Mouse (Mus musculus) hindbrain, embryonic 15.5 days (tissue): Measurements from ENCODE around the gene Vhl. TPM values are rescaled to one million over a fixed set of nuclear protein-coding genes. Genes with fewer than 3 reads are reported as not detected.

Experiments used
- ATAC-seq: fragments of 200-750 bp; cut with Nextera tagmentation; 2 replicates; pipeline ENCODE4 v1.8.0; 2017; ENCODE audit warnings: low read depth, moderate number of reproducible peaks, moderate TSS enrichment; ENCODE audit not compliant: low FRiP score
- H3K27ac ChIP-seq: fragments of 300-500 bp; sonication (generic); replicated peaks from 2 replicates; pipeline ENCODE4 v1.5.1; 2015; ENCODE audit warnings: mild to moderate bottlenecking, inconsistent platforms
- H3K27me3 ChIP-seq: fragments of 300-500 bp; sonication (generic); 2 replicates; pipeline ENCODE4 v1.6.1; 2015; ENCODE audit warnings: control low read depth, inconsistent platforms
- H3K36me3 ChIP-seq: fragments of 300-500 bp; sonication (generic); 2 replicates; pipeline ENCODE4 v1.6.1; 2015; ENCODE audit warnings: control low read depth, inconsistent platforms
- H3K4me1 ChIP-seq: fragments of 300-500 bp; sonication (generic); replicated peaks from 2 replicates; pipeline ENCODE4 v1.6.1; 2015; ENCODE audit warnings: control low read depth, inconsistent platforms
- H3K4me2 ChIP-seq: fragments of 300-500 bp; sonication (generic); 2 replicates; pipeline ENCODE4 v1.6.1; 2015; ENCODE audit warnings: moderate library complexity, mild to moderate bottlenecking, inconsistent platforms
- H3K4me3 ChIP-seq: fragments of 300-500 bp; sonication (generic); 2 replicates; pipeline ENCODE4 v1.5.1; 2015; ENCODE audit warnings: mild to moderate bottlenecking, inconsistent platforms
- H3K9ac ChIP-seq: fragments of 300-500 bp; sonication (generic); 2 replicates; pipeline ENCODE4 v1.6.1; 2015; ENCODE audit warnings: inconsistent platforms
- H3K9me3 ChIP-seq: fragments of 300-500 bp; sonication (generic); 2 replicates; pipeline ENCODE4 v1.6.1; 2016; ENCODE audit warnings: control low read depth, inconsistent platforms
- WGBS: fragments of 180-500 bp; shearing (Covaris S2); methylation state at CpG from one replicate; pipeline ENCODE4 v1.1.7; 2015; 5-methylcytosine and 5-hydroxymethylcytosine counted together
- polyA plus RNA-seq: library from polyadenylated mRNA; unstranded; fragments of >200 nt; fragmentation: Nextera tagmentation; extraction: Ambion mirVana; gene quantifications from 2 replicates; pipeline ENCODE4 v1.2.1, GENCODE M21; 2015

Gene Vhl
- polyA plus RNA-seq, 1 experiment from 2014 or later, result 71.2 TPM

DNA sequence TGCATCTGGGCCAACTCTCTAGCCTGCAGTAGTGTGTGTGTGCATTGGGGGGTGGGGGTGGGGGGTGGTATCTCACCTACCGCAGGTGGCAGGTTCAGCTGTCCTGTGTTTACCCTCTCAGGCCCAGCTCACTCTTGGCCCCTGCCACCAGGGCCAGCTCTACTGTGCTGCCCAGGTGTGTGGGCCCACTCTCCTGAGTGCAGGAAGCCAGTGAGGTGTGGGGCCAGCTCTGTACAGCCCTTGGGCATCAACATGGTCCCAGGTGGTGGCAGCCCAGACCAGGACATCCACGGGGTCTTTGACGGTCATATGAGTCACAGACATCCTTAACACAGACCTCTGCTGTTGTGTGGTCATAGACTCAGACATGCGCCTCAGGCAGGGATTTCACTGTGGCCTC, 9.1 kb downstream of the Vhl start:
- H3K36me3 ChIP-seq, result peaks cover 33% of the 10 kb centered on the region
- 95% methylated on average over 4 of the region's 4 CpGs for WGBS
- H3K4me2 ChIP-seq, result no peak overlapping the region
- no peak for ATAC-seq
- H3K27ac ChIP-seq, result no peak overlapping the region
- no peak overlapping the region for H3K9ac ChIP-seq
- no peak overlapping the region for H3K4me3 ChIP-seq
- no peaks in the 10 kb centered on the region for H3K4me1 ChIP-seq
- no peaks in the 10 kb centered on the region for H3K9me3 ChIP-seq
- no peaks in the 10 kb centered on the region for H3K27me3 ChIP-seq

DNA sequence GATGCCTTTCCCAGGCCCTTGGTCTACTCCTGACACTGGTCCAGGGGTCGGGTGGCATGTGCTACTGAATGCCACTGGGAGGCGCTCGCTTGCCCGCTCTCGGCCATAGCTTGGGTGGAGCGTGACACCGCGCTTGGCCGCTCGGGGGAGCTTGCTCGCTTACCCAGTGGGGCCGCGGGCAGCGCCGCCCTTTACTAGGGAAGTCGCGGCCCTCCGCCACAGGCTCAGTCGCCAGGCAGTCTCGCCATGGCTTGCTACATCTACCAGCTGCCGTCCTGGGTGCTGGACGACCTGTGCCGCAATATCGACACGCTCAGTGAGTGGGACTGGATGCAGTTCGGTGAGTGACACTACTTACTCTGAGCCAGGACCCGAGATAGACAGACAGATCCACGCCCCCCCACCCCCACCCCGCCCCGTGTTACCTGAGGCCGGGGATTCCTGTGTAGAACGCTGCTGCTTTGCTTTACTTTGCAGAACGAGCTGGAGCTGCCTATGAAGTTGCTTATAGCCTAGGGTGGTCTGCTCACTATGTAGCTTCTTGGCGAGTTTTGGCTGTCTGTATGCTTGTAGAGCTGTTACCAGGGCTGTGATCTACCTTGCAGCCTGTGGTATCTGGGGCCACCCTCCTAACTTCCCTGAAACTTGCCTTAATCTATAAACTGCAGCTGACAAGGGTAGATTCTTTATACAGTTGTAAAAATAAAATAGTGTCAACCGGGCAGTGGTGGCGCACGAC, 14.7 kb downstream of the Vhl start, which contains the start of gene Irak2:
Irak2 (plus strand) TSS at position 166 of the 739 bp plus-strand sequence.
- H3K27ac ChIP-seq, result 0 out of 2 replicates have a peak within 1 kb of the TSS, but pooled peaks have one; percentile 34
- H3K9ac ChIP-seq, result peak within 1 kb of the TSS; percentile 49
- ATAC-seq, result peak; percentile 95
- H3K9me3 ChIP-seq, result no peaks in the 10 kb centered on the region
- peaks cover 3% of the 10 kb centered on the region; the same call in 1 of the 2 replicates for H3K4me1 ChIP-seq
- H3K36me3 ChIP-seq, result no peaks in the 10 kb centered on the region
- peak within 1 kb of the TSS; percentile 67 for H3K4me2 ChIP-seq
- no peaks in the 10 kb centered on the region for H3K27me3 ChIP-seq
- WGBS, result 8% methylated on average over 37 of the region's 37 CpGs
- peak within 1 kb of the TSS; percentile 52 for H3K4me3 ChIP-seq

DNA sequence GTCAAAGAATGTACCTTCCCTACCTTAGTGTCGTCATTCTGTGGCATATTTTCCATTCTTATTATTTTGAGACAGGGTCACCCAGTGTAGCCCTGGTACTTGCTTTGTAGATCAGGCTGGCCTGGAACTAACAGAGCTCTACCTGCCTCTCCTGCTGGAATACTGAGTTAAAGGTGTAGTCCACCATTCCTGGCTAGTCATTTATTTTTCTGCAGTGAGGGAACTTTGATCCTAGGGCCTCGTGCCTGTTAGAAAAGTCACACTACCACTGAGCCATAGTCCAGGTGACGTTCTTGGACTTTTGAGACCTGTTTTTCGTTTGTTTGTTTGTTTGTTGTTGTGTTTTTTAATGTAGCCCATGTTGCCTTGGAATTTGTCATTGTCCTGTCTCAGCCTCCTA, 15.4 kb downstream of the Vhl start:
- no peak for ATAC-seq
- no peak overlapping the region for H3K4me2 ChIP-seq
- H3K27ac ChIP-seq, result no peak overlapping the region
- H3K9ac ChIP-seq, result no peak overlapping the region
- WGBS, result 90% methylated on average over 4 of the region's 4 CpGs
- H3K4me1 ChIP-seq, result peaks cover 3% of the 10 kb centered on the region; the same call in 1 of the 2 replicates
- H3K4me3 ChIP-seq, result no peak overlapping the region
- H3K9me3 ChIP-seq, result no peaks in the 10 kb centered on the region
- H3K27me3 ChIP-seq, result no peaks in the 10 kb centered on the region
- no peaks in the 10 kb centered on the region for H3K36me3 ChIP-seq

DNA sequence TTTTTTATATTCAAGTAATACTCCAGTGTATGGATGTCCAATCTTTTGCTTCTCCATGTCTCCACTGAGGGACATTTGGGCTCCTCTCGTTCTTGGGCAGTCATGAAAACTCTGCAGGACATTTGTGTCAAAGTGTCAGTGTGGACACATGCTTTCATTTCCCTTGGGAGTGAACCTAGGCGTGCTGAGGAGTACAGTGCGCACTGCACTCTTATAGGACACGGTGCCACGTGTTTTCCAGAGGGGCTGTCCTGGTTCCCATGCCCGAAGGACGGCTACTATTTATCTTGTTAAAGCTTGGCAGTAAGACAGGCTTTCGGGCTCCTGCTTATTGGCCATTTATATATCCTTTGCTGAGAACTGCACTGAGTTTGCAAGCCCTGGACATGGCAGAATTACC, 18.8 kb downstream of the Vhl start:
- Histone ChIP-seq H3K9ac (no peak overlapping the region), H3K4me2 (no peak overlapping the region), H3K27me3 (no peaks in the 10 kb centered on the region), H3K9me3 (no peaks in the 10 kb centered on the region), H3K4me1 (peaks cover 3% of the 10 kb centered on the region; the same call in 1 of the 2 replicates), H3K4me3 (no peak overlapping the region), H3K27ac (no peak overlapping the region), H3K36me3 (no peaks in the 10 kb centered on the region)
- no peak for ATAC-seq
- WGBS, result 83% methylated on average over 8 of the region's 8 CpGs

DNA sequence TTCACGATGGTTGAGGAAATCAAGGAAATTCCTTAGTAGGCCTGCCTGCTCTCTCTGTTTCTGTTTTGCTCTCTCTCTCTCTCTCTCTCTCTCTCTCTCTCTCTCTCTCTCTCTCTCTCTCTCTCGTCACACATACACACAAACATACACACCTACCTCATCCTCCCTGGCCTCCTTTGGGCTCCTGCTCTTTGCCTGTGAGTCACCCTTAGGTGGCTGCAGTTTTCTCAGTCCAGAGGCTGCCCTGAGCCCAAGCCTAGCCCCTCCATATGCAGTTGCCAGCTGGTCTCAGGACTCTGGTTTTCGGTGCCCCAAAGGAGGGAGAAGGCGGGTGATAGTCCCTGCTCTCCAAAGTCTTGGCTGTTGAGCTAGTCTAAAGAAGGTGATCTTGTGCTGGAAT, 19.3 kb downstream of the Vhl start:
- Histone ChIP-seq H3K4me2 (no peak overlapping the region), H3K4me3 (no peak overlapping the region), H3K9ac (no peak overlapping the region), H3K36me3 (no peaks in the 10 kb centered on the region), H3K4me1 (peaks cover 2% of the 10 kb centered on the region; the same call in 1 of the 2 replicates), H3K9me3 (no peaks in the 10 kb centered on the region), H3K27me3 (no peaks in the 10 kb centered on the region), H3K27ac (no peak overlapping the region)
- WGBS, result 84% methylated on average over 4 of the region's 4 CpGs
- ATAC-seq, result no peak

DNA sequence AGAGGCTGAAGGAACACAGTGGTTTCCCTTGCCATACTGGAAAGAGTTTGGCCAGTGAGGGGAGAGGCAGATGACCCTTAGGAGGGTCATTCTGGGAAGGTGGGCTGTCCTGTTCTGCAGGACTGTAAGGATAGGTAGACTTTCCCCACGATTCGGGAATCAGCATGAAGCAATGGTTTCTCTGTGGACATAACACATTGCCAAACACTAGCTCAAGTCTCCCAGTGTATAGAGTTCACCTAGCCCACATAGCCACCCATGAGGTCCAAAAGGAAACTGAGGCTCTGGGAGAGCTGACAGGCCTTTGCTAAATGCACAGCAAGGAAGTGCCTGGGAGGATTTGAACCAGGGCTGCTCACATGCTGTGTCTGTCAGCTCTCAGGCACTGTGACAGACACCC, 20.2 kb downstream of the Vhl start:
- ATAC-seq, result no peak
- Histone ChIP-seq H3K4me3 (no peak overlapping the region), H3K4me1 (no peaks in the 10 kb centered on the region), H3K36me3 (no peaks in the 10 kb centered on the region), H3K9ac (no peak overlapping the region), H3K27me3 (no peaks in the 10 kb centered on the region), H3K27ac (no peak overlapping the region), H3K4me2 (no peak overlapping the region), H3K9me3 (no peaks in the 10 kb centered on the region)
- 95% methylated on average over 2 of the region's 2 CpGs for WGBS

DNA sequence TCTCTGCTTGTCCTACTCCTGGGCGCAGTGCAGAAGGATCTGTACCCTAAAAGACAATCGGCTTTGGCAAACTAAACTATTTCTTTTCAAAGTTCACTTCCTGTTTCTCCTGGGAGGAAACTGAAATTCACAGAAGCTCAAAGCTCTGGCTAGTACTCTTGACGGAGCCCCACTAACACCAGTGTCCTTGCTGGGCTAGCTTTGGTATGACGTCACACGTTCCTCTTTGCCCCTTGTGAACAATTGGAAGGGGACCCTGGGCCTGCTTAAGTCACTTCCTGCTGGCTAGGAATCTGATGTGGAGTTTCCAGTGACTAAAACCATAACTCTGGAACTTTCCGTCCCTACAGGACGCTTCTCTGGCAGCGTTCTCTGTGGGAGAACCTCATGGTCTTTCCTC, 21.0 kb downstream of the Vhl start:
- ATAC-seq, result no peak
- Histone ChIP-seq H3K36me3 (no peaks in the 10 kb centered on the region), H3K4me3 (no peak overlapping the region), H3K4me2 (no peak overlapping the region), H3K9ac (no peak overlapping the region), H3K9me3 (no peaks in the 10 kb centered on the region), H3K27me3 (no peaks in the 10 kb centered on the region), H3K4me1 (no peaks in the 10 kb centered on the region), H3K27ac (no peak overlapping the region)
- WGBS, result 85% methylated on average over 8 of the region's 8 CpGs

DNA sequence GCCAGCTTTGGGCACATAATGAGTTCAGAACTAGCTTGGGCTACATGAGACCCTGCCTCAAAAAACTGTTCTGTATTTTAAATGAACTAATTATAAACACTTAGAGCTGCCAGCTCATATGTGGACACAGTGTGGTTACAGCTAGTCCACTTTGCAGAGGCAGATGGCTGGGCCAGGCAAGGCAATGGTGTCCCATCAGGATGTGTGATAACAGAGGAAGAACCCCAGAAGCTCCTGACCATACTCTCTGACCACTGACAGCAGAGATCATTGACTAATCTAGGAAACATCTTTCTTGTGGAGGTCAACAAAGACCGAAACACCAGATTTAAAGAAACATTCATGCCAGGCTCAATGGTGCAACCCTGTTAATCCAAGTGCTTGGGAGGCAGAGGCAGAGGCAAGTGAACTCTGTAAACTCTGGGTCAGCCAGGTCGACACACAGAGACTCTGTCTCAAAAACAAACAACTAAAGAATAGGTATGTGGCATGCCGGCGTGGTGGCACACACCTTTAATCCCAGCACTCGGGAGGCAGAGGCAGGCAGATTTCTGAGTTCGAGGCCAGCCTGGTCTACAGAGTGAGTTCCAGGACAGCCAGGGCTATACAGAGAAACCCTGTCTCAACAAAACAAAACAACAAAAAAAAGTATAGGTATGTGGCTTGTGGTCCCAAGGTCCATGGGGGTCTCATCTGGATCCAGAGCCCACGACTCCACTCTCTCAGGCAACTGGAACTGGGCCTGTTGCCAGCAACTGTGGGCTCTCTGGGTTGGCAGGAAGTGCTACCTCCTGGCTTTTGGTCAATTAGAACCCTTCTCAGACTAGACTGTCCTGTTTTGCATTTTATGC, 25.8 kb downstream of the Vhl start:
- ATAC-seq, result no peak
- H3K9me3 ChIP-seq, result no peaks in the 10 kb centered on the region
- no peaks in the 10 kb centered on the region for H3K27me3 ChIP-seq
- no peak overlapping the region for H3K27ac ChIP-seq
- H3K4me3 ChIP-seq, result no peak overlapping the region
- H3K4me2 ChIP-seq, result no peak overlapping the region
- no peaks in the 10 kb centered on the region for H3K4me1 ChIP-seq
- WGBS, result 85% methylated on average over 7 of the region's 7 CpGs
- no peaks in the 10 kb centered on the region for H3K36me3 ChIP-seq
- no peak overlapping the region for H3K9ac ChIP-seq

DNA sequence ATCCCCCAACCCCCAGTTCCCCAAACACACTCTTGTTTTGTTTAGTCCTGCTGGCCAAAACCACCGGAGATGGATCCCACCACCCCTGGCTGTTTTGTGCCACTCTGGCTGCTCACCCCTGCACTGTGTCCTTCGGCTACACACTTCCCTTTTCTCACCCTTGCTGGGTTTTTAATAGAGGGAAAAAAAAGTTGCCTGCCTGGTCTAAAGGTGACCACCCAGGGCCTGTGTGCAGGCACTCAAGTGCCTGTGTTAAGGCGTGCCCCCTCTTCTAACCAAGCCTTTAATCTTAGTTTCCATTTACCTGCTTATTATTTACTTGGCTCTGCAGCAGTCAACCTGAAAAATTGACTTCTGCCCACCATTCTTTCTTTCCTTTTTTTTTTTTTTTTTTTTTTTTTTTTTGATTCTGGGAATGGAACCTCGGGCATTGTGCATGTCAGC, 26.5 kb downstream of the Vhl start:
- Histone ChIP-seq H3K4me2 (no peak overlapping the region), H3K27ac (no peak overlapping the region), H3K9ac (no peak overlapping the region), H3K36me3 (no peaks in the 10 kb centered on the region), H3K27me3 (no peaks in the 10 kb centered on the region), H3K4me3 (no peak overlapping the region), H3K9me3 (no peaks in the 10 kb centered on the region), H3K4me1 (no peaks in the 10 kb centered on the region)
- no peak for ATAC-seq
- 64% methylated on average over 4 of the region's 4 CpGs for WGBS

DNA sequence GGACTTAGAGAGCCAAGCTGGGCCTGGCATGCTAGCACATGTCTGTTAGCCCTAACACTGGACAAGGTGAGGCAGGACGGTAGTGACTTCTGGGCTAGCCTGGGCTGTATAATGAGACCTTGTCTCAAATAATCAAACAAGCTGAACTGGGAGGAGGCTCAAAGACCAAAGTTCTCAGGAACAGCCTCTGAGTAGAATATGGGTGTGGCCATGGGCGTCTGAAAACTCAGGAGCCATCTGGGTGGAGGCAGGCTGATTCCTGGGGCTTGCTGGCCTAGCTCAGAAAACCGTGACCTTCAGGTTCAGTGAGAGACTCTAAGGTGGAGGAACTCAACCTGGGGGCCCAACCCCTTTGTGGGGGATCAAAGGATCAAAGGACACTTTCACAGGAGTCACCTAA, 27.9 kb downstream of the Vhl start:
- H3K4me1 ChIP-seq, result no peaks in the 10 kb centered on the region
- H3K9me3 ChIP-seq, result no peaks in the 10 kb centered on the region
- ATAC-seq, result no peak
- 79% methylated on average over 3 of the region's 3 CpGs for WGBS
- no peak overlapping the region for H3K4me3 ChIP-seq
- H3K9ac ChIP-seq, result no peak overlapping the region
- no peaks in the 10 kb centered on the region for H3K36me3 ChIP-seq
- H3K27ac ChIP-seq, result no peak overlapping the region
- H3K4me2 ChIP-seq, result no peak overlapping the region
- H3K27me3 ChIP-seq, result no peaks in the 10 kb centered on the region

DNA sequence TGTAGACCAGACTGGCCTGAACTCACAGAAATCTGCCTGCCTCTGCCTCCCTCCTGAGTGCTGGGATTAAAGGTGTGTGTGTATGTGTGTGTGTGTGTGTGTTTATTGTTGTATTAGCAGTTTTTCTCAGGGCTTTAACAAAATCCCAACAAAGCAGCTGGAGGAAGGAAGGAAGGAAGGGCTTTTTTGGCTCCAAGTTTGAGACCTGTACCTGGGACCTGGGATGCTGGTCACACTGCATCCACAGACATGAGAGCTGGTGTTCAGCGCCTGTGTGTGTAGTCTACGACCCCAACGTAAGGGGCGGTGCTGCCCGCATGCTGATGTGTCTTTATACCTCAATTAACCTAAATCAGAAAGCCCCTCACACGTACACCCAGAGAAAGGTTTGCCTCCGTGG, 29.8 kb downstream of the Vhl start:
- H3K9ac ChIP-seq, result no peak overlapping the region
- WGBS, result 94% methylated on average over 7 of the region's 7 CpGs

DNA sequence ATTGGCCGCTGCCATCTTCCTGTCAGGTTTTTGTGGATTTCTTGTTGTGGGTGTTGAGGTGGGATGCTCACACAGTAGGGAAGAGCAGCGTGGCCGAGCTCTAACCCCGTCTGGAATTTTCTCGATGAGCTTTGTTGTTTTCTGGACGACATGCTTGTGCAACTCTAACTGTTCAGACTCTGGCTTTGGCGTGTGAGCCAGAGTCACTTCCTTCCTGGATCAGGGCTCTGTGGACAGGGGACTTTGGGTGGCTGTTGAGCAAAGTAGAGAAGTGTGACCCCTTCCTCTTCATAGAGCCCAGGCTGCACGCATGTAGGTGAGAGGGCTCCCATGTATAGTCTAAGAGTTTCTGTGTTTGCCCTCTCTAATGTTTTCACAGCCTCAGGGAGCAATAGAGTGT, 30.3 kb downstream of the Vhl start:
- H3K4me2 ChIP-seq, result no peak overlapping the region
- no peak overlapping the region for H3K4me3 ChIP-seq
- no peaks in the 10 kb centered on the region for H3K9me3 ChIP-seq
- WGBS, result 84% methylated on average over 8 of the region's 8 CpGs
- no peaks in the 10 kb centered on the region for H3K27me3 ChIP-seq
- no peak for ATAC-seq
- no peak overlapping the region for H3K9ac ChIP-seq
- no peaks in the 10 kb centered on the region for H3K4me1 ChIP-seq
- H3K27ac ChIP-seq, result no peak overlapping the region
- H3K36me3 ChIP-seq, result no peaks in the 10 kb centered on the region

More for the DNA sequence above, 29.8 kb downstream of the Vhl start:
- H3K27ac ChIP-seq, result no peak overlapping the region
- H3K27me3 ChIP-seq, result no peaks in the 10 kb centered on the region
- no peaks in the 10 kb centered on the region for H3K4me1 ChIP-seq
- no peaks in the 10 kb centered on the region for H3K36me3 ChIP-seq
- H3K9me3 ChIP-seq, result no peaks in the 10 kb centered on the region
- no peak for ATAC-seq
- no peak overlapping the region for H3K4me2 ChIP-seq
- H3K4me3 ChIP-seq, result no peak overlapping the region
